Mouse (Mus musculus): ENCODE results near the gene Btnl2. TPM values are rescaled to one million over a fixed set of nuclear protein-coding genes. Genes with fewer than 3 reads are reported as not detected.

The Btnl2 gene
- polyA plus RNA-seq, 3 experiments from 2014 or later = not detected

GRCm38 (mm10) chr17:34411117-34411516 lies 56.5 kb downstream of the Btnl2 start:
- ATAC-seq = peak; percentile 56

Other genes starting within 250 kb of the Btnl2 start
- 100 to 1,000 TPM in 2 of 3 experiments, 10 to 100 TPM in 1; 75.8 to 241 (median 198) TPM for gene H2-DMa, start 235.3 kb upstream of the Btnl2 start, polyA plus RNA-seq (2017; shearing (Covaris generic))
- 100 to 1,000 TPM; 115 to 154 (median 144) TPM for gene Brd2, start 232.2 kb upstream of the Btnl2 start, polyA plus RNA-seq (2017; shearing (Covaris generic))
- 10 to 100 TPM in 2 of 3 experiments, 1 to 10 TPM in 1; 9.2 to 14.4 (median 11.3) TPM for gene H2-DMb2, start 211.5 kb upstream of the Btnl2 start, polyA plus RNA-seq (2017; shearing (Covaris generic))
- gene H2-DMb1, start 201.8 kb upstream of the Btnl2 start, polyA plus RNA-seq (2017; shearing (Covaris generic)) = 1 to 10 TPM; 2.3 to 5.0 (median 4.5) TPM
- 100 to 1,000 TPM; 174 to 216 (median 189) TPM for gene Tap1, start 167.3 kb upstream of the Btnl2 start, polyA plus RNA-seq (2017; shearing (Covaris generic))
- gene Psmb9, start 167.1 kb upstream of the Btnl2 start, polyA plus RNA-seq (2017; shearing (Covaris generic)) = 100 to 1,000 TPM; 330 to 403 (median 338) TPM
- gene Psmb8, start 157.1 kb upstream of the Btnl2 start, polyA plus RNA-seq (2017; shearing (Covaris generic)) = 1,000 to 10,000 TPM in 2 of 3 experiments, 100 to 1,000 TPM in 1; 835 to 1,025 (median 1,010) TPM
- gene Tap2, start 151.3 kb upstream of the Btnl2 start, polyA plus RNA-seq (2017; shearing (Covaris generic)) = 100 to 1,000 TPM in 2 of 3 experiments, 10 to 100 TPM in 1; 94.0 to 181 (median 103) TPM
- gene H2-Ob, start 115.9 kb upstream of the Btnl2 start, polyA plus RNA-seq (2017; shearing (Covaris generic)) = 10 to 100 TPM in 2 of 3 experiments, 1 to 10 TPM in 1; 8.4 to 87.4 (median 63.4) TPM
- gene H2-Ab1, start 97.1 kb upstream of the Btnl2 start, polyA plus RNA-seq (2017; shearing (Covaris generic)) = 10 to 100 TPM in 2 of 3 experiments, 1 to 10 TPM in 1; 4.3 to 76.2 (median 34.9) TPM
- 10 to 100 TPM in 2 of 3 experiments, 1 to 10 TPM in 1; 9.3 to 75.1 (median 44.7) TPM for gene H2-Aa, start 67.0 kb upstream of the Btnl2 start, polyA plus RNA-seq (2017; shearing (Covaris generic))
- gene H2-Eb1, start 49.0 kb upstream of the Btnl2 start, polyA plus RNA-seq (2017; shearing (Covaris generic)) = 10 to 100 TPM; 15.0 to 67.6 (median 57.7) TPM
- under 1 TPM in 2 of 3 experiments, not detected in 1; 0.28 to 0.44 TPM for gene H2-Eb2, start 29.2 kb upstream of the Btnl2 start, polyA plus RNA-seq (2017; shearing (Covaris generic))
- not detected for gene Btnl1, start 22.3 kb downstream of the Btnl2 start, polyA plus RNA-seq (2017; shearing (Covaris generic))
- 1 to 10 TPM in 1 of 3 experiments, under 1 TPM in 1, not detected in 1; 0.81 to 2.5 TPM for gene BC051142, start 44.0 kb downstream of the Btnl2 start, polyA plus RNA-seq (2017; shearing (Covaris generic))
- not detected for gene Btnl4, start 122.5 kb downstream of the Btnl2 start, polyA plus RNA-seq (2017; shearing (Covaris generic))
- not detected for gene Btnl6, start 162.5 kb downstream of the Btnl2 start, polyA plus RNA-seq (2017; shearing (Covaris generic))
- under 1 TPM in 2 of 3 experiments, not detected in 1; 0.62 to 0.72 TPM for gene Notch4, start 209.4 kb downstream of the Btnl2 start, polyA plus RNA-seq (2017; shearing (Covaris generic))
- 100 to 1,000 TPM; 236 to 278 (median 276) TPM for gene Gpsm3, start 235.0 kb downstream of the Btnl2 start, polyA plus RNA-seq (2017; shearing (Covaris generic))
- 10 to 100 TPM in 1 of 3 experiments, 1 to 10 TPM in 2; 4.1 to 11.8 (median 8.8) TPM for gene Pbx2, start 236.4 kb downstream of the Btnl2 start, polyA plus RNA-seq (2017; shearing (Covaris generic))
- 1 to 10 TPM in 2 of 3 experiments, under 1 TPM in 1; 0.58 to 3.7 (median 2.3) TPM for gene Ager, start 243.0 kb downstream of the Btnl2 start, polyA plus RNA-seq (2017; shearing (Covaris generic))
- 10 to 100 TPM; 41.2 to 71.2 (median 59.5) TPM for gene Rnf5, start 248.9 kb downstream of the Btnl2 start, polyA plus RNA-seq (2017; shearing (Covaris generic))
- gene Agpat1, start 249.4 kb downstream of the Btnl2 start, polyA plus RNA-seq (2017; shearing (Covaris generic)) = 10 to 100 TPM; 14.5 to 20.8 (median 19.4) TPM

Measured in inflammation-experienced regulatory T-cells, adult 6 months (primary cell).